Mouse (Mus musculus) neural tube, embryonic 13.5 days (tissue): Measurements from ENCODE around the gene Elobl. TPM values are rescaled to one million over a fixed set of nuclear protein-coding genes. Genes with fewer than 3 reads are reported as not detected.
"Not testable (repeated sequence)": the region's sequence is repeated elsewhere in the genome, so short reads cannot be mapped to it uniquely, and the experiment has no call there.

Source experiments
- ATAC-seq: fragments of 200-750 bp; cut with Nextera tagmentation; 2 replicates; pipeline ENCODE4 v1.8.0; 2017; ENCODE audit warnings: low read depth, mild to moderate bottlenecking, moderate TSS enrichment, moderate library complexity
- H3K27ac ChIP-seq: fragments of 300-500 bp; sonication (generic); replicated peaks from 2 replicates; pipeline ENCODE4 v1.5.1; 2015; ENCODE audit warnings: moderate library complexity, mild to moderate bottlenecking, inconsistent platforms
- H3K27me3 ChIP-seq: fragments of 300-500 bp; sonication (generic); 2 replicates; pipeline ENCODE4 v1.6.1; 2015; ENCODE audit warnings: mild to moderate bottlenecking, inconsistent platforms
- H3K36me3 ChIP-seq: fragments of 300-500 bp; sonication (generic); 2 replicates; pipeline ENCODE4 v1.6.1; 2015; ENCODE audit warnings: mild to moderate bottlenecking, inconsistent platforms
- H3K4me1 ChIP-seq: fragments of 300-500 bp; sonication (generic); replicated peaks from 2 replicates; pipeline ENCODE4 v1.6.1; 2015; ENCODE audit warnings: inconsistent platforms
- H3K4me2 ChIP-seq: fragments of 300-500 bp; sonication (generic); 2 replicates; pipeline ENCODE4 v1.6.1; 2015; ENCODE audit warnings: inconsistent platforms, mild to moderate bottlenecking, moderate library complexity
- H3K4me3 ChIP-seq: fragments of 300-500 bp; sonication (generic); 2 replicates; pipeline ENCODE4 v1.5.1; 2015; ENCODE audit warnings: mild to moderate bottlenecking, inconsistent platforms
- H3K9ac ChIP-seq: fragments of 300-500 bp; sonication (generic); 2 replicates; pipeline ENCODE4 v1.6.1; 2015; ENCODE audit warnings: moderate library complexity, mild to moderate bottlenecking, inconsistent platforms
- H3K9me3 ChIP-seq: fragments of 300-500 bp; sonication (generic); 2 replicates; pipeline ENCODE4 v1.6.1; 2016; ENCODE audit warnings: inconsistent platforms
- WGBS: fragments of 180-500 bp; shearing (Covaris S2); methylation state at CpG from one replicate; pipeline ENCODE4 v1.1.7; 2015; 5-methylcytosine and 5-hydroxymethylcytosine counted together
- polyA plus RNA-seq: library from polyadenylated mRNA; unstranded; fragments of >200 nt; fragmentation: Nextera tagmentation; extraction: Ambion mirVana; gene quantifications from 2 replicates; pipeline ENCODE4 v1.2.1, GENCODE M21; 2015

Gene Elobl
- polyA plus RNA-seq, 1 experiment from 2014 or later = not detected

DNA sequence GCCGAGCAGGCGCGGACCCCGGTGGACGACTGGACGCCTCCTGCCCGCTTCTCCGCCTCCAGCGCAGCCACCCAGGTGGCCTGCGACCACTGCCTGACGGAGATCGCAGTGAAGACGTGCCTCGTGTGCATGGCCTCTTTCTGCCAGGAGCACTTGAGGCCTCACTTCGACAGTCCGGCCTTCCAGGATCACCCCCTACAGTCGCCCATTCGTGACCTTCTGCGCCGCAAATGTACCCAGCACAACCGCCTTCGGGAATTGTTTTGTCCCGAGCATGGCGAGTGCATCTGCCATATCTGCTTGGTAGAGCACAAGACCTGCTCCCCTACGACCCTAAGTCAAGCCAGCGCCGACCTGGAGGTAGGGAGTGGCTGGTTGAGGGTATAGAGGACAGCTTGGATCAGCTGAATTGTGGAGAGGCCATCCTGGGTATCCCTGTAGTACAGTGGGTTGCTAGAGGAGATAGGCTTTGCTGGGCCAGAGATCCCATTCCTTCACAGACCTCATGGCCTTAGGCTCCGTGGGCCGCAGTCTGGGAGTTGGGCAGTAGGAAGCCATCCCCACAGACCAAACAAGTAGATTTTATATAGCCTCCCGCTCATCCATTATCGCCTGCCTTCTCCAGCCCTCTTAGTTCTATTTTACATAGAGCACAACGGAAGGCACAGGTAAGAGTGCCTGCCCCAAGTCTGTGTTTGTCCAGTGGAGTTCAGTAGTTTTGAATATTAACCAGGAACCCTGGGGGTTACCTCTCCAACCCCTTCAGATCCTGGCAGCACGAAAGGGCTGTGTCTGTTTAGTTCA is 33.2 kb upstream of the Elobl start:
- Histone ChIP-seq H3K9me3 (no peaks in the 10 kb centered on the region), H3K4me3 (peak overlapping the region; percentile 33), H3K36me3 (no peaks in the 10 kb centered on the region), H3K4me1 (peaks cover 3% of the 10 kb centered on the region; the same call in 1 of the 2 replicates), H3K27ac (no peak overlapping the region), H3K27me3 (peaks cover 28% of the 10 kb centered on the region), H3K4me2 (peak overlapping the region; percentile 51), H3K9ac (peak overlapping the region; percentile 46)
- ATAC-seq = peak; percentile 22
- 32% methylated on average over 33 of the region's 33 CpGs for WGBS

DNA sequence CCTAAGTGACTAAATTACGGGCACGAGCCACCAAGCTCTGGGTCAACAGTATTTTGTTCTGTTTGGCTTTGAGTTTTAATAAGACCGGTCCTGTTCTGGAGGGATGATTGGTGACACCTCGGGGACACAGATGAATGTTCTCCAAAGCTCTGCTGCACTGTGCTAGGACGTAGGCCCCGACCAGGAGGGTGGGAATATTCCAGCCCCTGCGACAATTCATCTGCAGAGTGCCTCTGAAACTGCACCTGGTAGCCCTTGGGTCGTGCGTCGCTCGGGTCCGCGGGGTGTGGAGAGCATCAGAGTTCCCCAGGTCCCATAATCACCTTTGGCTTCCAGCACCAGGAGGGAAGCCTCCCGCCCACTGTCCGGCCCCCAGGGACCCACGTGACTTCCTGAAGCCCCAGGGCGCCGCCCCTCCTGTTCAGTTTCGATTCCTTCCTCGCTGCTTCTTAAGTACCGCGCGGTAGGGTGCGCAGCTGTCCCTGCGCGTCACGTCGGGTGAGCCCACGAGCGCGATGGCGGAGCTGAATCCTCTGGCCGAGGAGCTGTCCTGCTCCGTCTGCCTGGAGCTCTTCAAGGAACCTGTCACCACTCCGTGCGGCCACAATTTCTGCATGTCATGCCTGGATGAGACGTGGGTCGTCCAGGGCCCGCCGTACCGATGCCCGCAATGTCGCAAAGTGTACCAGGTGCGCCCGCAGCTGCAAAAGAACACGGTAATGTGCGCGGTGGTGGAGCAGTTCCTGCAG is 32.4 kb upstream of the Elobl start, which contains the start of gene Trim25:
TSS of gene Trim25 (plus strand) at position 403 of the 749 bp plus-strand sequence.
- H3K9ac ChIP-seq = peak within 1 kb of the TSS; percentile 46
- peaks cover 3% of the 10 kb centered on the region; the same call in 1 of the 2 replicates for H3K4me1 ChIP-seq
- no peaks in the 10 kb centered on the region for H3K9me3 ChIP-seq
- H3K27me3 ChIP-seq = peaks cover 28% of the 10 kb centered on the region
- peak within 1 kb of the TSS; percentile 33 for H3K4me3 ChIP-seq
- no peak within 1 kb of the TSS for H3K27ac ChIP-seq
- no peaks in the 10 kb centered on the region for H3K36me3 ChIP-seq
- H3K4me2 ChIP-seq = peak within 1 kb of the TSS; percentile 51
- WGBS = 3% methylated on average over 48 of the region's 48 CpGs
- peak; percentile 70 for ATAC-seq

DNA sequence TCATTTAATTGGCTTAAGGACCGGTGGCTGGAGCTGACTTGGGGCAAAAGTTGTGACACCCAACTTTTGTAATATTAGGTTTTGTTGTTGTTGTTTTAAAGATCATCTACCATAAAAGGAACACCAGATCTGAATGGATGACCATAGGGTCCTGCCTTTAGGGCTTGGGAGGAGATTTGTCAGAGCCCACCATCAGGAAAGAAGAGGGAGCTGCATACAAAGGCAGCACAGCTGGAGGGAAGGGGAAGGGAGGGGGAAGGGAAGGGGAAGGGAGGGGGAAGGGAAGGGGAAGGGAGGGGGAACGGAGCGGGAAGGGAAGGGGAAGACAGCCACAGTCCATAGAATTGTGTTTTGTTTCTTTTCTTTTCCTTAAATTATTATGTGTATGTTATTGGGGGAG is 31.7 kb upstream of the Elobl start:
- WGBS = 17% methylated on average over 3 of the region's 3 CpGs
- H3K4me3 ChIP-seq = no peak overlapping the region

DNA sequence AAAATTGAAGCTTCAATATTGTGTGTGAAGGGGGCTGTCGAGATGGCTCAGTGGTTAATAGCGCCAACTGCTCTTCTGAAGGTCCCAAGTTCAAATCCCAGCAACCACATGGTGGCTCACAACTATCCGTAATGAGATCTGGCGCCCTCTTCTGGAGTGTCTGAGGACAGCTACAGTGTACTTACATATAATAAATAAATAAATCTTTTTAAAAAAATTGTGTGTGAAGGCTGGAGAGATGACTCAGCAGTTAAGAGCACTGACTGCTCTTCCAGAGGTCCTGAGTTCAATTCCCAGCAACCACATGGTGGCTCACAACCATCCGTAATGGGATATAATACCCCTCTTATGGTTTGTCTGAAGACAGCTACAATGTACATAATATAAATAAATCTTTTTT is 30.6 kb upstream of the Elobl start:
- not testable (repeated sequence) for ATAC-seq, H3K36me3 ChIP-seq, H3K9ac ChIP-seq, H3K4me2 ChIP-seq, H3K27ac ChIP-seq, H3K9me3 ChIP-seq, H3K4me3 ChIP-seq, H3K4me1 ChIP-seq
- H3K27me3 ChIP-seq = peaks cover 28% of the 10 kb centered on the region
- WGBS = 90% methylated on average over 5 of the region's 5 CpGs

More for the DNA sequence above, 31.7 kb upstream of the Elobl start:
- H3K4me2 ChIP-seq = no peak overlapping the region
- H3K9me3 ChIP-seq = no peaks in the 10 kb centered on the region
- peaks cover 3% of the 10 kb centered on the region; the same call in 1 of the 2 replicates for H3K4me1 ChIP-seq
- ATAC-seq = no peak
- no peak overlapping the region for H3K27ac ChIP-seq
- H3K9ac ChIP-seq = no peak overlapping the region
- no peaks in the 10 kb centered on the region for H3K36me3 ChIP-seq
- H3K27me3 ChIP-seq = peaks cover 28% of the 10 kb centered on the region

DNA sequence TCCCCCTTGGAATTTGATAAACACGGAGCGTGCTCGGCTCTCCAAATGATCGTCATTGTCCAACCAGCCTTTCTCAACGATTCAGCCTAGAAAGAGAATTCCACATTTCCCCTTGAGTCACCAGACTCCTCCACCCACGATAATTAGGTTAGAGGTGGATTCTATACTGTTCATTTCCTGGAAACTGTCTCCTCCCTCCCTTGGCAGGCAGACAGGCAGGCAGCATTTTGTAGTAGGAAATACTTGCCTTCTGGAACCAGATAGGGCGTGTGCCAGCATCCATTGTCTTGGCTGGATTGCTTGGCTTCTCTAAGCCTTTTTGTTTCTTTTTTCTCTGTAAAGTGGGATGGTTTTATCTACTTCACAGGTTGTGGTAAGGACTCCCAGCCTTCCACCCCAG is 29.7 kb upstream of the Elobl start:
- Histone ChIP-seq H3K27ac (peak overlapping the region; percentile 30), H3K4me3 (no peak overlapping the region), H3K4me2 (no peak overlapping the region), H3K27me3 (peaks cover 28% of the 10 kb centered on the region), H3K4me1 (peaks cover 3% of the 10 kb centered on the region; the same call in 1 of the 2 replicates), H3K9me3 (no peaks in the 10 kb centered on the region), H3K9ac (no peak overlapping the region), H3K36me3 (peaks cover 1% of the 10 kb centered on the region; the same call in 1 of the 2 replicates)
- 78% methylated on average over 7 of the region's 7 CpGs for WGBS
- no peak for ATAC-seq

DNA sequence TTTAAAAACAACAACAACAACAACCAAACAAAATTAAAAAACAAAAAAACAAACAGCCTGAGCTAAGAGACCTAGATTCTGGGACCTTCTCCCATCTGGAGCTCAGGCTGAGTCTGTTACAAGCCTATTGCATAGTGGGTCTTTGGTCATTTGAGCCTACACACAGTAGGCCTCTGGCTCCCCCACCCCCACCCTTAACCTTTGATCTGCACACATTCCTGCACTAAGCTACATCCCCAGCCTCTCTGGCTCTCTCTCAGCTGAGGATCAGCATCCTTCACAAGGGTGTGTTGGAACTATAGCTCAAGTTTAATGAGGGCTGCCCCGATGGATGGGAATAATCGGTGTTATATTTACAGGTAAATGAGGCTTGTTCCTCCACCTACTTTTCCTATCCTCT is 28.9 kb upstream of the Elobl start:
- Histone ChIP-seq H3K4me2 (no peak overlapping the region), H3K9ac (no peak overlapping the region), H3K27ac (no peak overlapping the region; the same call in 1 of the 2 replicates), H3K4me3 (no peak overlapping the region), H3K4me1 (peaks cover 3% of the 10 kb centered on the region; the same call in 1 of the 2 replicates), H3K9me3 (no peaks in the 10 kb centered on the region), H3K27me3 (peaks cover 27% of the 10 kb centered on the region), H3K36me3 (peaks cover 9% of the 10 kb centered on the region; the same call in 1 of the 2 replicates)
- 96% methylated on average over 2 of the region's 2 CpGs for WGBS
- no peak for ATAC-seq

DNA sequence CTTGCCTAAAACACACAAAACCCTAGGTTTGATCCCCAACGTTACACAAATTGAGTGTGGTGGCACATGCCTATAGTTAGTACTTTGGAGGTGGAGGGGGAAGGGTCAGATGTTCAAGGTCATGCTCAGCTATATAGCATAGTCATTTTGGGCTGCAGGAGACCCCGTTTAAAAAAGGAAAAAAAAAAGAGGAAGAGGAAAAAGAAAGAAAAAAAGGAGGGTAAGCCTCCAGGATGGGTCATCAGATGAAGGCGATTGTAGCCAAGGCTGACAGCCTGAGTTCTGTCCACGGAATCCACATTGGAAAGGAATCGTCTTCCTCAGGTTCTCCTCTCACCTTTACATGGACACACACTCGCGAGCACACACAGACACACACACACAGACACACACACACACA is 27.8 kb upstream of the Elobl start:
- Histone ChIP-seq H3K36me3 (peaks cover 14% of the 10 kb centered on the region; the same call in 1 of the 2 replicates), H3K27me3 (peaks cover 15% of the 10 kb centered on the region), H3K9me3 (no peaks in the 10 kb centered on the region), H3K4me3 (no peak overlapping the region), H3K4me2 (no peak overlapping the region), H3K27ac (no peak overlapping the region), H3K4me1 (peaks cover 3% of the 10 kb centered on the region; the same call in 1 of the 2 replicates), H3K9ac (no peak overlapping the region)
- ATAC-seq = no peak
- 88% methylated on average over 7 of the region's 7 CpGs for WGBS

DNA sequence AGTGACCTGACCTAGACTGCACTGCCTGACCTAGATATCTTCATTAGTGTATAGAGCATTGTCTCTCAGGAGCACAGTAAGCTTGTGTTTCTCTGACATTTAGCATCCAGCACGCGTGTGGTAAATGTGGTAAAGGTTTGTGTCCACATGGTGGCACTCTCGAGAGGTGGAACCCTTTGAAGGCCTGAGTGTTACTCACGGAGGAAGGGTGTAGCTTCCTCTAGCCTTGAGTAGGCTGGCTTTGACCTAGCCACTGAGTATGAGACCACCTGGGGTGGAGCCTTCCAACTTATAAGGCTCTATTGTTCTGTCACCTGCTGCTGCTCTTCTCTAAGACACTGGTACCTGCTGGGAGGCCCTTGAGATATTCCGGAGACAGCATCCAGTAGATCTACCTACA is 26.9 kb upstream of the Elobl start:
- no peak for ATAC-seq
- H3K4me1 ChIP-seq = no peaks in the 10 kb centered on the region
- WGBS = 23% methylated on average over 5 of the region's 5 CpGs
- no peak overlapping the region for H3K9ac ChIP-seq
- H3K9me3 ChIP-seq = no peaks in the 10 kb centered on the region
- H3K27me3 ChIP-seq = peaks cover 7% of the 10 kb centered on the region
- H3K4me2 ChIP-seq = no peak overlapping the region
- H3K27ac ChIP-seq = no peak overlapping the region
- H3K36me3 ChIP-seq = peaks cover 16% of the 10 kb centered on the region; the same call in 1 of the 2 replicates
- H3K4me3 ChIP-seq = no peak overlapping the region

DNA sequence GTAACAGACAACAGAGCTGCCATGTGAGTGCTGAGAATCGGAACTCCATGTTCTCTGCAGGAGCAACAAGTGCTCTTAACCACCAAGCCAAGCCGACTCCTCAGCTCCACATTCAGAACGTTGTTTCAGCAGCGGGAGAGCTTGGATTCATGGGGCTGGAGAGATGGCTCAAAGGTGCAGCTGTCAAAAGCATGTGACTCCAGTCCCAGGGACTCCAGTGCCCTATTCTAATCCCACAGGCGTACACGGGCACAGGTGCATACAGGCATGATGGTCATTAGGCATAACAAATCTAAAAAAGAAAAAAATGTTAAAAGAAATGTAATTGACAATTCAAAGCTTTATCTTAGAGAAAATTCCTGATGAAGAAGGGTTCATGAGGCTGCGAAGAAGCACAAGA is 26.5 kb upstream of the Elobl start:
- no peak overlapping the region for H3K9ac ChIP-seq
- no peak overlapping the region for H3K4me2 ChIP-seq
- peaks cover 3% of the 10 kb centered on the region; the same call in 1 of the 2 replicates for H3K27me3 ChIP-seq
- H3K27ac ChIP-seq = no peak overlapping the region
- no peaks in the 10 kb centered on the region for H3K4me1 ChIP-seq
- peaks cover 20% of the 10 kb centered on the region for H3K36me3 ChIP-seq
- no peaks in the 10 kb centered on the region for H3K9me3 ChIP-seq
- no peak overlapping the region for H3K4me3 ChIP-seq
- no peak for ATAC-seq
- WGBS = 55% methylated on average over 7 of the region's 7 CpGs

DNA sequence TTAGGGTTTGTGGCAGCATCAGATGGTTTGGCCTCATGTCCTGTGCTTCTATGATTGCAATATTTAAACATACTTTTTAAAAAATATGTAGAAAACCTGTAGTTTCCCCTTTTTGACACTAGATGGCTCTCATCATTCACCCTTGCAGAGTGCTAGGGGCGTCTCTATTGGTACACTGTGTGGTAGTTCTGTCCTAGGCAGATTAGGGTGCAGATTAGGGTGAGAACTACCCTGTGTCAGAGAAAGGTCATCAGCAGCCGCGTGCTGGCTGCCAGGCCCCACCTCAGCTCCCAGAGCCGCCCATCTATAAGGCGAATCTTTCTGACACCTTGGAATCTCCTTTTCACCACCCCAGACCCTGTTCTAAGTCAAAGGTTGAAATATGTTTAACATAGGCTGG is 22.8 kb upstream of the Elobl start:
- no peak overlapping the region for H3K27ac ChIP-seq
- no peak overlapping the region for H3K4me2 ChIP-seq

DNA sequence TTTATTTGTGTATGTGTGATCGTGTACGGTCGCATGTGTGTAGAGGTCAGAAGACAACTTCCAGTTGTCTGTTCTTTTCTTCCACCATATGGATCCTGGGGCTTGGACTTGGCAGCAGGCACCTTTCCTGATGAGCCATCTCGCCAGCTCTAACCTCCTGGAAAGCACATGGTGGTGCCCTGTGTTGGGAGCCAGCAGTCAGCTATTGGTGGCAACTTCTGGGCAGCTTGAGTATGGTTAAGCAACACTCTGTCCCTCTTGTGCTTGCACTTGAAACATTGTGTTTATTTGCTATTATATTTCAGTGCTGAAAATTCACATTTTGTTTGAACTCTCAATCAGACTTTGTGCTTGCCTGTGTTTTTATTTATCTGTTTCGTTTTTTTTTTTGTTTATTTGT is 22.2 kb upstream of the Elobl start:
- Histone ChIP-seq H3K4me2 (no peak overlapping the region), H3K36me3 (peaks cover 56% of the 10 kb centered on the region), H3K4me1 (no peaks in the 10 kb centered on the region), H3K4me3 (no peak overlapping the region), H3K27ac (no peak overlapping the region), H3K9ac (no peak overlapping the region), H3K9me3 (no peaks in the 10 kb centered on the region), H3K27me3 (no peaks in the 10 kb centered on the region)
- WGBS = 80% methylated on average over 5 of the region's 5 CpGs
- ATAC-seq = no peak

More for the DNA sequence above, 22.8 kb upstream of the Elobl start:
- Histone ChIP-seq H3K4me3 (no peak overlapping the region), H3K4me1 (no peaks in the 10 kb centered on the region), H3K27me3 (no peaks in the 10 kb centered on the region), H3K36me3 (peaks cover 50% of the 10 kb centered on the region), H3K9ac (no peak overlapping the region), H3K9me3 (no peaks in the 10 kb centered on the region)
- 78% methylated on average over 5 of the region's 5 CpGs for WGBS
- ATAC-seq = no peak

DNA sequence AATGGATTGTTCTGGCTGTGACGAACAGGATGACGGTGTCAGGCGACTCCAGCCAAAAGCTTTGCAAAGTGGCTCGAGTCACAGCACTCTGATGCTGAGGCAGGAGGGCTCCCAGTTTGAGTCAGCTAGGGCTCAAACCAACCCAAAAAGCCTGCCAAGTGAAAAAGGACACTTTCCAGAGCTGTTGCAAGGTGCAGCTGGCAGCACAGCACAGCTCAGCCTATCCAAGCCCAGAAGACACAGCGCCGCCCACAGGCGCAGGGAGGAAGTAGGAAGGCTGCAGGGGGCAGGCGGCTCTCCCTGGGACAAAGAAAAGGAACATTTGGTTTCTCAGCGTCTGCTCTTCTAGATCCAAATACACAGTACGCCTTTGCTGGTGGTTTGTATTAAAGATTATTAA is 19.9 kb upstream of the Elobl start:
- no peak overlapping the region for H3K27ac ChIP-seq
- ATAC-seq = no peak
- no peak overlapping the region for H3K4me2 ChIP-seq
- H3K4me1 ChIP-seq = no peaks in the 10 kb centered on the region
- 85% methylated on average over 10 of the region's 10 CpGs for whole genome bisulfite sequencing
- no peaks in the 10 kb centered on the region for H3K27me3 ChIP-seq
- H3K9ac ChIP-seq = no peak overlapping the region
- peaks cover 78% of the 10 kb centered on the region for H3K36me3 ChIP-seq
- no peaks in the 10 kb centered on the region for H3K9me3 ChIP-seq
- no peak overlapping the region for H3K4me3 ChIP-seq
